Mouse (Mus musculus) bone marrow macrophage, adult 2 months (primary cell): ENCODE data around the gene Pcnx2.

Experiments
- CTCF ChIP-seq: IDR thresholded peaks from 2 replicates; pipeline ENCODE4 v1.5.1; 2012; ENCODE audit warnings: low read depth, mild to moderate bottlenecking, low read length, moderate library complexity
- POLR2A ChIP-seq: IDR thresholded peaks from 2 replicates; pipeline ENCODE4 v1.6.1; 2012; ENCODE audit warnings: mild to moderate bottlenecking, low read depth, low read length, borderline replicate concordance

DNA sequence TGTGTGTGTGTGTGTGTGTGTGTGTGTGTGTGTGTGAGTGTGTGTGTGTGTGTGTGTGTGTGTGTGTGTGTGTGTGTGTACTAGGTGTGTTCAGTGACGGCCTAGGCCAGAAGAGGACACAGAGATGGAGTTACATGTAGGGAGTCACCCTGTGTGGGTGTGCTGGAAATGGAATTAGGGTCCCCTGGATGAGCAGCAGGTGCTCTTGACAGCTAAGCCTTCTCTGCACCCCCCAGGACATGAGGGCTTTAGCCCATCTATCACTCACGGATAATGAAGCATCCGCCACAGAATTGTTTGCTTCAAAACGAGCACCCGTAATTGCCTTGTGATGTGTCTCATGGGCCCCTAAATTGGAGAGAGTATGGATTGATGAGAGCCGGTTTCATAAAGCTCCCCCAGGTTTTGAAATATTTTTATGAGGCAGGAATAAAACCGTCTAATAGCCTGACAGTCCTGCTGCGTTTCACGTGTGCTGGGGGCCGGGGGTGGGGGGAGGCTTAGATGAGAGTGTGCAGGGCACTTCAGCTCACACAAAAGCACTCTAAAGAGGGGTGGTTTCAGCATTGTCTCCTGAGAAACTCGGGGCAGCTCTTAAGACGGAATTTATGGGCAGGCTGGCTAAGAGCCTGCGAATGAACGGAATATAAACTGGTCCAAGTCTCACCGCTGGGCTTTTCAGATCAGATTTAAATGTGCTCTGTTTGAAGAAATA is 54.8 kb downstream of the Pcnx2 start:
- no peak for TF ChIP-seq CTCF
- TF ChIP-seq POLR2A, result no peak
